Mouse (Mus musculus): Measurements from ENCODE around the gene Grik4. TPM values are rescaled to one million over a fixed set of nuclear protein-coding genes. Genes with fewer than 3 reads are reported as not detected.

The Grik4 gene
- polyA plus RNA-seq, 1 experiment from 2014 or later: 0.49 TPM

- 61% methylated on average over 8 of the region's 8 CpGs for WGBS
- ATAC-seq (replicated peaks; ENCODE audit: insufficient number of reproducible peaks, low FRiP score, low TSS enrichment, low read depth) (no peak), DNase-seq (ENCODE audit: low spot score) (no peak)
- Histone ChIP-seq H3K4me3 (ENCODE audit: low read depth, low read length) (no peak overlapping the region), H3K4me1 (ENCODE audit: control insufficient read depth, insufficient read depth, low read length) (no peaks in the 10 kb centered on the region), H3K27me3 (ENCODE audit: control insufficient read depth, insufficient read depth, low read length) (no peaks in the 10 kb centered on the region), H3K27ac (replicated peaks; ENCODE audit: low read depth, low read length) (no peak overlapping the region), H3K36me3 (replicated peaks; ENCODE audit: control insufficient read depth, insufficient read depth, low read depth, low read length) (no peaks in the 10 kb centered on the region), H3K9me3 (replicated peaks; ENCODE audit: control insufficient read depth, low read length) (no peaks in the 10 kb centered on the region), H3K4me2 (ENCODE audit: low read depth, low read length) (no peak overlapping the region), H3K9ac (replicated peaks; ENCODE audit: low read length) (no peak overlapping the region)
These were observed 317.1 kb downstream of the Grik4 start for GRCm38 (mm10) chr9:42627146-42627545.

- ATAC-seq (replicated peaks; ENCODE audit: insufficient number of reproducible peaks, low FRiP score, low TSS enrichment, low read depth): no peak
- no peak overlapping the region for H3K4me3 ChIP-seq (ENCODE audit: low read depth, low read length)
- no peaks in the 10 kb centered on the region for H3K4me1 ChIP-seq (ENCODE audit: control insufficient read depth, insufficient read depth, low read length)
- H3K9me3 ChIP-seq (replicated peaks; ENCODE audit: control insufficient read depth, low read length): no peaks in the 10 kb centered on the region
- H3K4me2 ChIP-seq (ENCODE audit: low read depth, low read length): no peak overlapping the region
- H3K27ac ChIP-seq (replicated peaks; ENCODE audit: low read depth, low read length): no peak overlapping the region
- H3K27me3 ChIP-seq (ENCODE audit: control insufficient read depth, insufficient read depth, low read length): no peaks in the 10 kb centered on the region
- 48% methylated on average over 6 of the region's 6 CpGs for WGBS
- no peak overlapping the region for H3K9ac ChIP-seq (replicated peaks; ENCODE audit: low read length)
- no peak for DNase-seq (ENCODE audit: low spot score)
- H3K36me3 ChIP-seq (replicated peaks; ENCODE audit: control insufficient read depth, insufficient read depth, low read depth, low read length): no peaks in the 10 kb centered on the region
These were observed 318.0 kb downstream of the Grik4 start for GRCm38 (mm10) chr9:42626226-42626775.

GRCm38 (mm10) chr9:42614409-42614808 lies 329.9 kb downstream of the Grik4 start:
- no peaks in the 10 kb centered on the region for H3K27me3 ChIP-seq (ENCODE audit: control insufficient read depth, insufficient read depth, low read length)
- DNase-seq (ENCODE audit: low spot score) (peak; percentile 38), ATAC-seq (replicated peaks; ENCODE audit: insufficient number of reproducible peaks, low FRiP score, low TSS enrichment, low read depth) (no peak)
- no peak overlapping the region for H3K9ac ChIP-seq (replicated peaks; ENCODE audit: low read length)
- no peak overlapping the region for H3K4me2 ChIP-seq (ENCODE audit: low read depth, low read length)
- H3K27ac ChIP-seq (replicated peaks; ENCODE audit: low read depth, low read length): no peak overlapping the region
- no peaks in the 10 kb centered on the region for H3K9me3 ChIP-seq (replicated peaks; ENCODE audit: control insufficient read depth, low read length)
- WGBS: 59% methylated on average over 10 of the region's 10 CpGs
- H3K36me3 ChIP-seq (replicated peaks; ENCODE audit: control insufficient read depth, insufficient read depth, low read depth, low read length): no peaks in the 10 kb centered on the region
- no peak overlapping the region for H3K4me3 ChIP-seq (ENCODE audit: low read depth, low read length)
- no peaks in the 10 kb centered on the region for H3K4me1 ChIP-seq (ENCODE audit: control insufficient read depth, insufficient read depth, low read length)

DNA sequence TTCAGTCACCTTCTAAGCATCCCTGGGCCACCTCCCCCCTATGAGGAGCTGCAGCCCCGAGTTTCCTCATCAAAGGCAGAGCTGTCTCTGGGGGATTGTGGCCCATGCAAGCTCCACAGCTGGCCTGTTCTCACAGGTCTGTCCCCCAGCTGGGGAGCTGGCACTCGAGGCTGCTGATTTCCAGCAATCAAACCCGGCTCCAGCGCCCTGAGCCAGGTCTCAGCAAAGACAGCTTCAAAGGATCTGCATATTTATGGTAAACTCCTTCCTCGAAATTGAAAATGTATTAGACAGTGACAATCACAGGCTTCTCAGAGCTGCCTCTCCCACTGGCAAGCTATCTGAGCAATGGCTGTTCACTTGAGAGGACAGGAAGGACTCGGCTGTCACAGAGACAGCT lies 330.5 kb downstream of the Grik4 start:
- Histone ChIP-seq H3K4me2 (ENCODE audit: low read depth, low read length) (no peak overlapping the region), H3K27ac (replicated peaks; ENCODE audit: low read depth, low read length) (no peak overlapping the region)
- WGBS: 43% methylated on average over 6 of the region's 6 CpGs

DNA sequence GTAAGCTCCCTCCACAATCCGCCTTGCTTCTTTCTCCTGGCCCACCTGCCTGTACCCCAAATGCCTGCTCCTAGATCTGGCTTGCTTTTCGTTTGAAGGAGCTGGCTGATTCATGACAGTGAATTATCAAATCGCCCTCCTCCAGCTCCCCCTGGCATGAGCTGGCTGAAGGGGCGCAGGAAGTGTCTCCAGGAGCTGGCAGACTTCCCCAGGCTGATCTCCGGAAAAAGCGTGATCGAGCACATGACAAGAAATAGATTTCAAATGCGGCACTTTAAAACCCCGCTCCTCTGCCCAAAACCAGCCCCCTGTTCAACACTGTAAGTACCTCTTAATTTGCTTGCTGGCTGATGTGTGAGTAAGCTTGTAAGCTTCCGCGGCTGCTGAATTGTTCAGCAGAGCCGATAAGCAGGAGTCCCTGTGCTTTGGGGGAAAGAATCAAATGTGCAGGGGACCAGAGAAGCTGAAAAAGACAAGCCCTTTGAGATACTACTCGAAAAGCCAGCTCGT lies 331.8 kb downstream of the Grik4 start:
- Histone ChIP-seq H3K4me3 (ENCODE audit: low read depth, low read length) (no peak overlapping the region), H3K4me2 (ENCODE audit: low read depth, low read length) (no peak overlapping the region), H3K9me3 (replicated peaks; ENCODE audit: control insufficient read depth, low read length) (no peaks in the 10 kb centered on the region), H3K4me1 (ENCODE audit: control insufficient read depth, insufficient read depth, low read length) (no peaks in the 10 kb centered on the region), H3K9ac (replicated peaks; ENCODE audit: low read length) (no peak overlapping the region), H3K27ac (replicated peaks; ENCODE audit: low read depth, low read length) (no peak overlapping the region), H3K27me3 (ENCODE audit: control insufficient read depth, insufficient read depth, low read length) (no peaks in the 10 kb centered on the region), H3K36me3 (replicated peaks; ENCODE audit: control insufficient read depth, insufficient read depth, low read depth, low read length) (no peaks in the 10 kb centered on the region)
- ATAC-seq (replicated peaks; ENCODE audit: insufficient number of reproducible peaks, low FRiP score, low TSS enrichment, low read depth) (no peak), DNase-seq (ENCODE audit: low spot score) (no peak)
- 79% methylated on average over 14 of the region's 14 CpGs for WGBS

More for the DNA sequence above, 330.5 kb downstream of the Grik4 start:
- Histone ChIP-seq H3K9ac (replicated peaks; ENCODE audit: low read length) (no peak overlapping the region), H3K36me3 (replicated peaks; ENCODE audit: control insufficient read depth, insufficient read depth, low read depth, low read length) (no peaks in the 10 kb centered on the region), H3K4me1 (ENCODE audit: control insufficient read depth, insufficient read depth, low read length) (no peaks in the 10 kb centered on the region), H3K27me3 (ENCODE audit: control insufficient read depth, insufficient read depth, low read length) (no peaks in the 10 kb centered on the region), H3K4me3 (ENCODE audit: low read depth, low read length) (no peak overlapping the region), H3K9me3 (replicated peaks; ENCODE audit: control insufficient read depth, low read length) (no peaks in the 10 kb centered on the region)
- ATAC-seq (replicated peaks; ENCODE audit: insufficient number of reproducible peaks, low FRiP score, low TSS enrichment, low read depth): no peak
- peak; percentile 26 for DNase-seq (ENCODE audit: low spot score)

- Histone ChIP-seq H3K4me1 (ENCODE audit: control insufficient read depth, insufficient read depth, low read length) (no peaks in the 10 kb centered on the region), H3K9me3 (replicated peaks; ENCODE audit: control insufficient read depth, low read length) (no peaks in the 10 kb centered on the region), H3K4me2 (ENCODE audit: low read depth, low read length) (no peak overlapping the region), H3K4me3 (ENCODE audit: low read depth, low read length) (no peak overlapping the region), H3K9ac (replicated peaks; ENCODE audit: low read length) (no peak overlapping the region), H3K27ac (replicated peaks; ENCODE audit: low read depth, low read length) (no peak overlapping the region), H3K27me3 (ENCODE audit: control insufficient read depth, insufficient read depth, low read length) (no peaks in the 10 kb centered on the region), H3K36me3 (replicated peaks; ENCODE audit: control insufficient read depth, insufficient read depth, low read depth, low read length) (no peaks in the 10 kb centered on the region)
- DNase-seq (ENCODE audit: low spot score) (no peak), ATAC-seq (replicated peaks; ENCODE audit: insufficient number of reproducible peaks, low FRiP score, low TSS enrichment, low read depth) (no peak)
- 44% methylated on average over 3 of the region's 3 CpGs for WGBS
These were observed 342.8 kb downstream of the Grik4 start for GRCm38 (mm10) chr9:42601445-42601844.

DNA sequence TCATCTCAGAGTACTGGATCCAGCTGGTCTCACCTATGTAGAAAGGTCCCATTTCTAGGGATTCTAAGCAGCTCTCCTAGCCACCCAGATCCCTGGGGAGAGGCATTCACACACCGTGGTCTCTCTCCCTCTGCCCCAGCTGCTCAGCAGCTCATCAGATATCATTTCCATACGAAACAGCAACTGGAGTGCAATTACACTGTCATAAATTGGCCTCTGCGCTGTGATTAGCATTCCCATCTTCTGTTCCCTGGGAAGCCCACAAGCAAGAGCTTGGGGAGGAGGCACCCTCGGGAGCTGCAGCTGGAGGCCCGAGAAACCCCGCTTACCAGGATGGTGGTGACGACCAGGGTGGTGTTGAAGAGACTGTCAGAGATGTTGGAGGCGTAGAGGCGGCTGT lies 346.8 kb downstream of the Grik4 start:
- no peaks in the 10 kb centered on the region for H3K36me3 ChIP-seq (replicated peaks; ENCODE audit: control insufficient read depth, insufficient read depth, low read depth, low read length)
- no peak overlapping the region for H3K27ac ChIP-seq (replicated peaks; ENCODE audit: low read depth, low read length)
- no peak overlapping the region for H3K4me2 ChIP-seq (ENCODE audit: low read depth, low read length)
- no peaks in the 10 kb centered on the region for H3K4me1 ChIP-seq (ENCODE audit: control insufficient read depth, insufficient read depth, low read length)
- no peak overlapping the region for H3K4me3 ChIP-seq (ENCODE audit: low read depth, low read length)
- DNase-seq (ENCODE audit: low spot score): no peak
- no peak for ATAC-seq (replicated peaks; ENCODE audit: insufficient number of reproducible peaks, low FRiP score, low TSS enrichment, low read depth)
- WGBS: 76% methylated on average over 9 of the region's 9 CpGs
- H3K9ac ChIP-seq (replicated peaks; ENCODE audit: low read length): no peak overlapping the region
- no peaks in the 10 kb centered on the region for H3K9me3 ChIP-seq (replicated peaks; ENCODE audit: control insufficient read depth, low read length)
- H3K27me3 ChIP-seq (ENCODE audit: control insufficient read depth, insufficient read depth, low read length): no peaks in the 10 kb centered on the region

DNA sequence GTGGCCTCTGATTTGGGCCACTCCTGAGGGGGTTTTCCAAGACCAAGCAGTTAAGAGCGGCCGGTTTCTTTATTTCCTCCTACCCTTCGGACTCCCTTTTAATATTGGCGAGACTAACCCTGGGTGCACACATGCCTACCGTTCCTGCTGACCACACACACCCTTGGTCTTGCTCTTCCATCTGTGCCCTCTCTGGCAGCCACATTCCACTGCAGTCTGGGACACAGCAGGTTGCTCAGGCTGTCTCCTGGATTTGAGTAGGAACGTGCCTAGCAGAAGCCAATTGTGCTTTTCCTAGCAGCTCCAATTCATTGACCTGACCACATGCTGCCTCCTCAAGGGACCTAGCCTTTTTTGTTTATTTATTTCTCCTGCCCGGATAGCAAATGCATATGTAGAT lies 365.8 kb downstream of the Grik4 start:
- WGBS: 68% methylated on average over 7 of the region's 7 CpGs
- H3K4me2 ChIP-seq (ENCODE audit: low read depth, low read length): no peak overlapping the region
- DNase-seq (ENCODE audit: low spot score) (no peak), ATAC-seq (replicated peaks; ENCODE audit: insufficient number of reproducible peaks, low FRiP score, low TSS enrichment, low read depth) (no peak)
- H3K9me3 ChIP-seq (replicated peaks; ENCODE audit: control insufficient read depth, low read length): no peaks in the 10 kb centered on the region
- no peak overlapping the region for H3K9ac ChIP-seq (replicated peaks; ENCODE audit: low read length)
- no peaks in the 10 kb centered on the region for H3K27me3 ChIP-seq (ENCODE audit: control insufficient read depth, insufficient read depth, low read length)
- no peak overlapping the region for H3K4me3 ChIP-seq (ENCODE audit: low read depth, low read length)
- no peaks in the 10 kb centered on the region for H3K4me1 ChIP-seq (ENCODE audit: control insufficient read depth, insufficient read depth, low read length)
- H3K36me3 ChIP-seq (replicated peaks; ENCODE audit: control insufficient read depth, insufficient read depth, low read depth, low read length): no peaks in the 10 kb centered on the region
- H3K27ac ChIP-seq (replicated peaks; ENCODE audit: low read depth, low read length): no peak overlapping the region

Measured in embryonic facial prominence, embryonic 11.5 days (tissue).